Mouse (Mus musculus): ENCODE results near the gene Tet2. TPM values are rescaled to one million over a fixed set of nuclear protein-coding genes. Genes with fewer than 3 reads are reported as not detected.

Gene Tet2
- polyA plus RNA-seq, 1 experiment from 2014 or later, result 28.4 TPM

DNA sequence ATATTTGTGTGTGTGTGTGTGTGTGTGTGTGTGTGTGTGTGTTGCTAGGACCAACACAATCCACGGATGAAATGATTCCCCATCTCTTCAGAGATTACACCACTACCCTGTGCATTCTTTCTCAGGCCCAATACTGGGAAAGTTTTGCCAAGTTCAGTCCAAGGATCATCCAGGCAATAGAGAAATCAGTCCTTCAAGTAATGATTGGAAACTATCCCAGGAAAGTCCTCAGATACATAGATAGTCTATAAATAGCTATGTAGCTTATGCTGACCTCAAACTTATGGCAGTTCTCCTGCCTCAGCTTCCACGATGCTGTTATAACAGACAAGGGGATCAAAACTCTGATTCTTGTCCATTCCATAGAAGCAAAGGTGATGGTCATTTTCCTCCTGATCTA lies 13.8 kb downstream of the Tet2 start:
- no peak overlapping the region for H3K27ac ChIP-seq (ENCODE audit: low read depth, low read length)
- 0 out of 2 replicates have a peak, but pooled peaks cover 3% of the 10 kb centered on the region for H3K4me1 ChIP-seq (ENCODE audit: control insufficient read depth, insufficient read depth, low read length)
- no peak overlapping the region for H3K4me2 ChIP-seq (ENCODE audit: low read depth, low read length)
- no peaks in the 10 kb centered on the region for H3K9me3 ChIP-seq (ENCODE audit: control insufficient read depth, low read length)
- WGBS, result 87% methylated on average over 2 of the region's 2 CpGs
- no peaks in the 10 kb centered on the region for H3K36me3 ChIP-seq (ENCODE audit: control insufficient read depth, insufficient read depth, low read length)
- no peaks in the 10 kb centered on the region for H3K27me3 ChIP-seq (ENCODE audit: control insufficient read depth, insufficient read depth, low read length)
- no peak overlapping the region for H3K9ac ChIP-seq (replicated peaks; ENCODE audit: low read depth, low read length)
- ATAC-seq (ENCODE audit: low read depth), result no peak
- no peak overlapping the region for H3K4me3 ChIP-seq (ENCODE audit: low read depth, low read length)

DNA sequence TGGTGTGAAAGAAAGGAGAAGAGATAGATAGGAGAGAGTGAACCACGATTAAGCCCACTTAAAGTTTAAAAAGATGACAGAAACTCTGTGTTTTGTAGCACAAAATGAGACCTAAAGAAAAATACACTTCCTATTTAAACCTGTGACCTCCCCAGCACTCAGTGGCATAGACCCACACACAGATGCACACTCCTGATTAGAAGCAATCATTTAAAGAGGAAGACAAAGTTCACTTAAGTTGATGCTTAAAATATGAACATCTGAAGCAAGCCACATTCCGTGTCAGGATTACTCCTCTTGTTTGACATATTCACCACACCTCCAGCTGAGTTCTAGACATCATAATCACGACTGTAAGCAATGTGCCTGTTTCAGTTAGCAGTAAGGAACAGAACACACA lies 14.3 kb downstream of the Tet2 start:
- H3K36me3 ChIP-seq (ENCODE audit: control insufficient read depth, insufficient read depth, low read length), result no peaks in the 10 kb centered on the region
- WGBS, result 80% methylated on average over 3 of the region's 3 CpGs
- no peak overlapping the region for H3K9ac ChIP-seq (replicated peaks; ENCODE audit: low read depth, low read length)
- no peak overlapping the region for H3K27ac ChIP-seq (ENCODE audit: low read depth, low read length)
- 0 out of 2 replicates have a peak, but pooled peaks cover 3% of the 10 kb centered on the region for H3K4me1 ChIP-seq (ENCODE audit: control insufficient read depth, insufficient read depth, low read length)
- no peaks in the 10 kb centered on the region for H3K27me3 ChIP-seq (ENCODE audit: control insufficient read depth, insufficient read depth, low read length)
- H3K4me2 ChIP-seq (ENCODE audit: low read depth, low read length), result no peak overlapping the region
- ATAC-seq (ENCODE audit: low read depth), result no peak
- no peaks in the 10 kb centered on the region for H3K9me3 ChIP-seq (ENCODE audit: control insufficient read depth, low read length)
- no peak overlapping the region for H3K4me3 ChIP-seq (ENCODE audit: low read depth, low read length)

GRCm38 (mm10) chr3:133526119-133526723 lies 18.7 kb downstream of the Tet2 start:
- no peak overlapping the region for H3K4me3 ChIP-seq (ENCODE audit: low read depth, low read length)
- no peaks in the 10 kb centered on the region for H3K36me3 ChIP-seq (ENCODE audit: control insufficient read depth, insufficient read depth, low read length)
- no peak for ATAC-seq (ENCODE audit: low read depth)
- H3K27ac ChIP-seq (ENCODE audit: low read depth, low read length), result no peak overlapping the region
- H3K4me1 ChIP-seq (ENCODE audit: control insufficient read depth, insufficient read depth, low read length), result no peaks in the 10 kb centered on the region
- H3K27me3 ChIP-seq (ENCODE audit: control insufficient read depth, insufficient read depth, low read length), result no peaks in the 10 kb centered on the region
- WGBS, result 85% methylated on average over 4 of the region's 4 CpGs
- H3K4me2 ChIP-seq (ENCODE audit: low read depth, low read length), result no peak overlapping the region
- H3K9me3 ChIP-seq (ENCODE audit: control insufficient read depth, low read length), result no peaks in the 10 kb centered on the region
- H3K9ac ChIP-seq (replicated peaks; ENCODE audit: low read depth, low read length), result no peak overlapping the region

- no peaks in the 10 kb centered on the region for H3K4me1 ChIP-seq (ENCODE audit: control insufficient read depth, insufficient read depth, low read length)
- no peak overlapping the region for H3K9ac ChIP-seq (replicated peaks; ENCODE audit: low read depth, low read length)
- no peak overlapping the region for H3K4me3 ChIP-seq (ENCODE audit: low read depth, low read length)
- H3K27me3 ChIP-seq (ENCODE audit: control insufficient read depth, insufficient read depth, low read length), result no peaks in the 10 kb centered on the region
- no peaks in the 10 kb centered on the region for H3K36me3 ChIP-seq (ENCODE audit: control insufficient read depth, insufficient read depth, low read length)
- H3K27ac ChIP-seq (ENCODE audit: low read depth, low read length), result no peak overlapping the region
- WGBS, result 85% methylated on average over 1 of the region's 1 CpGs
- no peaks in the 10 kb centered on the region for H3K9me3 ChIP-seq (ENCODE audit: control insufficient read depth, low read length)
- no peak for ATAC-seq (ENCODE audit: low read depth)
- H3K4me2 ChIP-seq (ENCODE audit: low read depth, low read length), result no peak overlapping the region
Measured at GRCm38 (mm10) chr3:133525578-133525977, 19.4 kb downstream of the Tet2 start.

DNA sequence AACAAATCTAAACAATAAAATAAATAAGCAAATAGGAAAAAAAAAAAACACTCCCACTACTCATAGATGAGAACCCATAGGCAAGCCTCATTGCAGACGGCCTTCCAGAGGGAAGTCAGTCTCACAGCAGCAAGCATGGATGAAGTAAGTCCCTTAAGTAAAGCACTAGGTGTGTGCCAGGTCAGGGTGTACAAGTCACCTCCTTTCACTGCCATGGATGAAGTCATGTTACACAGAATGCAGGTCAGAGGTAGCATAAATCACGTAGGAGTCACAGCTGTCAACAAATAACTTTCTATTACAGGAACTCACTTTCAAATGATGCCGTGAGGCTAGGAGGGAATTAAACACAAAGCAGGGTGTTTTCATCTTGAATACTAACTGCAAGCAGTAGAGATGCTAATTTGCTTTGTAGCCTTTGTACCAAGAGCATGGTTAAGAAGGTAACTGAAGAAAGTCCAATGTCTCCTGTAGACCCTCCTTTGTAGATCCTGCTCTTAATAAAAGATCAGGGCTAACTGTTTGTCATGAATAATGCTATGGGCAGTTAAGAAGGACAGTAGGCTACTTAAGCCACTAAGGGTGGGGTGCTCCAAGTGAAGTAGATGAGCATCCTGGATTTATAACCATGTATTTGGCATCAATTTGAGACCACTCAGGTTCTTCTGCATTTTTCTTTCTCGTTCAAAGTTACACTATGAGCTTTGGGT lies 20.4 kb downstream of the Tet2 start:
- H3K4me2 ChIP-seq (ENCODE audit: low read depth, low read length), result no peak overlapping the region
- ATAC-seq (ENCODE audit: low read depth), result no peak
- H3K36me3 ChIP-seq (ENCODE audit: control insufficient read depth, insufficient read depth, low read length), result no peaks in the 10 kb centered on the region
- no peak overlapping the region for H3K9ac ChIP-seq (replicated peaks; ENCODE audit: low read depth, low read length)
- no peak overlapping the region for H3K4me3 ChIP-seq (ENCODE audit: low read depth, low read length)
- H3K9me3 ChIP-seq (ENCODE audit: control insufficient read depth, low read length), result no peaks in the 10 kb centered on the region
- H3K27me3 ChIP-seq (ENCODE audit: control insufficient read depth, insufficient read depth, low read length), result no peaks in the 10 kb centered on the region
- H3K27ac ChIP-seq (ENCODE audit: low read depth, low read length), result no peak overlapping the region
- no peaks in the 10 kb centered on the region for H3K4me1 ChIP-seq (ENCODE audit: control insufficient read depth, insufficient read depth, low read length)
- WGBS, result 85% methylated on average over 4 of the region's 4 CpGs

DNA sequence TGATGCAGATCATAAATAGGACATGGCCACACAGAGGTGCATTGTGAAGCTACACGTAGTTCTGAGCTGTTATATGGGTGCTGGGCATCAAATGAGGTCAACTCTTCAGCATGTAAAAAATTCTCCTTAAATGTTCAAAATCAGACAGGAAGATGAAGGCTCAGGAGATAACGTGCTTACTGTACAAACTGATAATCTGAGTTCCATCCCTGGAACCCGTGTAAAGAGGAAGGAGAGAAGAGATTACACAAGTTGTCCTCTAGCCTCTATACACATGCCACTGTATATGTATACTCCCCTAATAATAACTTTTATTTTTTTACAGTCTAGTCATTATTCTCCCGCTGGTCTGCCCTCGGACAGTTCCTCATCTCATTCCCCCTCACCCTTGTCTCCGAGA lies 21.7 kb downstream of the Tet2 start:
- no peaks in the 10 kb centered on the region for H3K4me1 ChIP-seq (ENCODE audit: control insufficient read depth, insufficient read depth, low read length)
- H3K27me3 ChIP-seq (ENCODE audit: control insufficient read depth, insufficient read depth, low read length), result no peaks in the 10 kb centered on the region
- no peak overlapping the region for H3K4me3 ChIP-seq (ENCODE audit: low read depth, low read length)
- H3K27ac ChIP-seq (ENCODE audit: low read depth, low read length), result no peak overlapping the region
- H3K36me3 ChIP-seq (ENCODE audit: control insufficient read depth, insufficient read depth, low read length), result no peaks in the 10 kb centered on the region
- H3K4me2 ChIP-seq (ENCODE audit: low read depth, low read length), result no peak overlapping the region
- H3K9ac ChIP-seq (replicated peaks; ENCODE audit: low read depth, low read length), result no peak overlapping the region
- no peaks in the 10 kb centered on the region for H3K9me3 ChIP-seq (ENCODE audit: control insufficient read depth, low read length)
- WGBS, result 89% methylated on average over 6 of the region's 6 CpGs
- no peak for ATAC-seq (ENCODE audit: low read depth)

DNA sequence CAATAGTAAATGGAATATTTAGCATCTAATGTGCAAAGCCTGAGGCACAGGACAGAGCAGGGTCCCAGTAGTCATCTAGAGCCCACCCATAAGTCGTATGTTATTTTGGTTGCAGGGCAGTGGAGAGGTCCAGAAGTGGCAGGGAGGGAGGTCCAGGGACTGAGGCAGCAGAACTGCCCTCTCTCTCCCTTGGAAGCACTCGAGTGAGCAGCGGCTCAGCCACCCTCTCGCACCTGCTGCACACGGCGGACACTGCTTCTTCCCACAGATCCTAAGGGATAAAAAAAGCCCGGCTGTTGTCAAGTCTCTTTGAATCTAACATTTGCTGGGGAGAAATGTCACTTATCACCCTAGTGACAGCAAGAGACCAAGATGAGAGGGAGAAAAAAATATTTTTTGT lies 22.6 kb downstream of the Tet2 start:
- H3K27me3 ChIP-seq (ENCODE audit: control insufficient read depth, insufficient read depth, low read length), result no peaks in the 10 kb centered on the region
- no peaks in the 10 kb centered on the region for H3K36me3 ChIP-seq (ENCODE audit: control insufficient read depth, insufficient read depth, low read length)
- no peak overlapping the region for H3K27ac ChIP-seq (ENCODE audit: low read depth, low read length)
- WGBS, result 65% methylated on average over 7 of the region's 7 CpGs
- ATAC-seq (ENCODE audit: low read depth), result no peak
- no peak overlapping the region for H3K9ac ChIP-seq (replicated peaks; ENCODE audit: low read depth, low read length)
- H3K4me1 ChIP-seq (ENCODE audit: control insufficient read depth, insufficient read depth, low read length), result no peaks in the 10 kb centered on the region
- H3K9me3 ChIP-seq (ENCODE audit: control insufficient read depth, low read length), result no peaks in the 10 kb centered on the region
- H3K4me3 ChIP-seq (ENCODE audit: low read depth, low read length), result no peak overlapping the region
- no peak overlapping the region for H3K4me2 ChIP-seq (ENCODE audit: low read depth, low read length)

DNA sequence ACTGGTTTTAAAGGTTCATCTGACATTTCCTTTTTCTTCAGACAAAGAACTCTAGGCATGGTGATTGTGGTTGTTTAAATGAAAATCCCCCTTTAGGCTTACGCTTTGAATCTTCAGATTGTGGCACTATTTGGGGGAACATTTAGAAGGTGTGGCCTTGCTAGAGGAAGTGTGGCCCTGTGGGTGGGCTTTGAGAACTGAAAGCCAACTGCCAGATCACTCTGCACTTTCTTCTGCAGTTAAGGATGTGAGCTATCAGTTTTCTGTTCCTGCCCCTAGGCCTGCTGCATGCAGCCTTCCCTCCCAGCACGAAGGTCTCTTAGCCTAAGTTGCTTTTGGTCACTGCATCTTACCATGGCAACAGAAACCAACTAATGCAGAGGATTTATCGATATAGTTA lies 26.1 kb downstream of the Tet2 start:
- WGBS, result 87% methylated on average over 3 of the region's 3 CpGs
- H3K9ac ChIP-seq (replicated peaks; ENCODE audit: low read depth, low read length), result no peak overlapping the region
- no peak overlapping the region for H3K27ac ChIP-seq (ENCODE audit: low read depth, low read length)
- H3K4me1 ChIP-seq (ENCODE audit: control insufficient read depth, insufficient read depth, low read length), result no peaks in the 10 kb centered on the region
- no peak overlapping the region for H3K4me2 ChIP-seq (ENCODE audit: low read depth, low read length)
- H3K27me3 ChIP-seq (ENCODE audit: control insufficient read depth, insufficient read depth, low read length), result no peaks in the 10 kb centered on the region
- no peaks in the 10 kb centered on the region for H3K9me3 ChIP-seq (ENCODE audit: control insufficient read depth, low read length)
- no peak for ATAC-seq (ENCODE audit: low read depth)
- H3K36me3 ChIP-seq (ENCODE audit: control insufficient read depth, insufficient read depth, low read length), result no peaks in the 10 kb centered on the region
- H3K4me3 ChIP-seq (ENCODE audit: low read depth, low read length), result no peak overlapping the region

GRCm38 (mm10) chr3:133518116-133518515 lies 26.8 kb downstream of the Tet2 start:
- Histone ChIP-seq H3K36me3 (ENCODE audit: control insufficient read depth, insufficient read depth, low read length) (no peaks in the 10 kb centered on the region), H3K27ac (ENCODE audit: low read depth, low read length) (no peak overlapping the region), H3K4me1 (ENCODE audit: control insufficient read depth, insufficient read depth, low read length) (no peaks in the 10 kb centered on the region), H3K4me2 (ENCODE audit: low read depth, low read length) (no peak overlapping the region), H3K9me3 (ENCODE audit: control insufficient read depth, low read length) (no peaks in the 10 kb centered on the region), H3K4me3 (ENCODE audit: low read depth, low read length) (no peak overlapping the region), H3K9ac (replicated peaks; ENCODE audit: low read depth, low read length) (no peak overlapping the region), H3K27me3 (ENCODE audit: control insufficient read depth, insufficient read depth, low read length) (no peaks in the 10 kb centered on the region)
- no peak for ATAC-seq (ENCODE audit: low read depth)
- 91% methylated on average over 6 of the region's 6 CpGs for whole genome bisulfite sequencing

Data from neural tube, embryonic 14.5 days (tissue).